Mouse (Mus musculus) frontal cortex, adult (tissue): Measurements from ENCODE around the gene Hcrt.

Source experiments
- ATAC-seq: cut with Nextera tagmentation; 2 replicates; pipeline ENCODE4 v1.9.2; 2017; ENCODE audit warnings: mild to moderate bottlenecking, moderate library complexity, mixed read lengths; ENCODE audit not compliant: low TSS enrichment

Hcrt gene

DNA sequence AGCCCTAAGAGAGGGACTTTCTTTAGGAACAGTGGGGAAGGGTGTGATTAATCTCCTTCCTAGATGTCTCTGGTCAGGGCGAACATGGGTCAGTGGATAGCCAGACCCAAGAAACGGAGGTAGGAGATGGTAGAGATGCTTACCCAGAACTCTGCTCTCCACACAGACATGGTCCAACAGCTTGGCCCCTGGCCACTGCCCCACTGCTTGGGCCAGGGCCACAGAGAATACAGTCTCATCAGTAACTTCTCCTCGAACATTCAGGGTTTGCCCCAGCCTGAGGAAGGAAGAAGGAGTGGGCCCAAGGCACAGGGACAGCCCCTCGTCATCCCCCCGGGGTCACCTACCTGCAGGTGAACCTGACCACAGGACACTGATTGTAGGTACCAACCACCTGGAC, 5.1 kb upstream of the Hcrt start:
- no peak for ATAC-seq

DNA sequence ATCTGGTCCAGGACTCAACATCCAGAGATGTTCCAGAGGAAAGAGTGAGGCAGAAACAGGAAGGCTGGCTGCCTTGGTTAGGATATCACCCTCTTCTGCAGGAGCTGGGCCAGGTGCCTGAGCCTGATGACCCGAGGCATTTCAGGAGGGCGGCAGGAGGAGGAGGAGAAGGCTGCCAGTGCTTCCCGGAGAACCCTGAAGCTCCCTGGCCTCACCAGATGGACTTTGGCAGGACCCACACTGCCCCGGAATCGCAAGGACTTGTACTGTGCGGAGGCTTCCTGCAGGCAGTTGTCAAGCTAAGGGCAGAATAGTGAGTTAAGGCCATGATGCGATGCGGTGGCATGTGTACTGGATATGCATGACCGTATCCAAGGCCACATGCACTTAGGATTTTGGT, 4.0 kb upstream of the Hcrt start:
- no peak for ATAC-seq

DNA sequence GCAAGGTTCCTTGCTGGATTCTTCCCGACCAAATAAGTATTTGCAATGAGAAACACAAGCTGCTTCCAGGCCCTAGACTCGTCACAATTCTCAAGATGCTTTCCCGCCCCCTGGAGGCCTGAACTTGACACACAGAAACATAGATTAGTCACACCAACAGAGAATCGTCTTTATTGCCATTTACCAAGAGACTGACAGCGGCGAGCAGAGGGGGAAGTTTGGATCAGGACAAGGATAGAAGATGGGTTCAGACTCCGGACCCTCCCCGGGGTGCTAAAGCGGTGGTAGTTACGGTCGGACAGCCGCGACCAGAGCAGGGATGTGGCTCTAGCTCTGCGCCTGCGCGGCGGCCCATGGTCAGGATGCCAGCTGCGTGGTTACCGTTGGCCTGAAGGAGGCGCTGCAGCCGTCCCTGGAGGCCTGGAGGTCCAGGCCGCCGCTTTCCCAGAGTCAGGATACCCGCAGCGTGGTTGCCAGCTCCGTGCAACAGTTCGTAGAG, 1.1 kb downstream of the Hcrt start:
- ATAC-seq = peak; percentile 68

DNA sequence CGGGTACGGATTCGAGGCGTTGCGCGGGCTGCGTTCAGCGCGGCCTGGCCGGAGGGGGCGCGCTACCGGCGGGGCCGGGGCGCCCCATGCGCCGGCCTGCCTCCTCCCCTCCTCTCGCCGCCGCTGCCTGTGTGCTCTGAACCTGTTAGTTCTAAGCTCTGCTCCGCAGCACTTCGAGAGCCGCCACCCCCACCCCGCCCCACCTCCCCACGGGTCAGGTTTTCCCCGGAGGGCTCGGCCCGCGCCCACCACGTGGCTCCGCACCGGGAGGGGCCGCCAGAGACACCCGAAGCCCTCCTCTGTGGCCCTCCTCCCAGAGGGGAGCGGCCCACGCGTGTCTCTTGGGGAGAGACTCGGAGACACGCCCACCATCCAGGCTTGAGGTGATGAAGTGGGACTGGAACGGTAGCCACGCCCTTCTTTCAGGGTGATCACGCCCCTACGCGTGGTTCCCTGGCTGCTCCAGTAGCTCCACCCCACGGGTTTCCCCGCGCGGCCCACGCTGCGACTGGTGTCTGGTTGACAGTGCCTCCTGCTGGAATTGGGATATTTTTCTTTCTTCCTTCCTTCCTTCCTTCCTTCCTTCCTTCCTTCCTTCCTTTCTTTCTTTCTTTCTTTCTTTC, 3.0 kb downstream of the Hcrt start, which contains the start of gene Kcnh4:
Kcnh4 (minus strand) TSS at position 332 of the 623 bp plus-strand sequence.
- ATAC-seq = peak; percentile 72

DNA sequence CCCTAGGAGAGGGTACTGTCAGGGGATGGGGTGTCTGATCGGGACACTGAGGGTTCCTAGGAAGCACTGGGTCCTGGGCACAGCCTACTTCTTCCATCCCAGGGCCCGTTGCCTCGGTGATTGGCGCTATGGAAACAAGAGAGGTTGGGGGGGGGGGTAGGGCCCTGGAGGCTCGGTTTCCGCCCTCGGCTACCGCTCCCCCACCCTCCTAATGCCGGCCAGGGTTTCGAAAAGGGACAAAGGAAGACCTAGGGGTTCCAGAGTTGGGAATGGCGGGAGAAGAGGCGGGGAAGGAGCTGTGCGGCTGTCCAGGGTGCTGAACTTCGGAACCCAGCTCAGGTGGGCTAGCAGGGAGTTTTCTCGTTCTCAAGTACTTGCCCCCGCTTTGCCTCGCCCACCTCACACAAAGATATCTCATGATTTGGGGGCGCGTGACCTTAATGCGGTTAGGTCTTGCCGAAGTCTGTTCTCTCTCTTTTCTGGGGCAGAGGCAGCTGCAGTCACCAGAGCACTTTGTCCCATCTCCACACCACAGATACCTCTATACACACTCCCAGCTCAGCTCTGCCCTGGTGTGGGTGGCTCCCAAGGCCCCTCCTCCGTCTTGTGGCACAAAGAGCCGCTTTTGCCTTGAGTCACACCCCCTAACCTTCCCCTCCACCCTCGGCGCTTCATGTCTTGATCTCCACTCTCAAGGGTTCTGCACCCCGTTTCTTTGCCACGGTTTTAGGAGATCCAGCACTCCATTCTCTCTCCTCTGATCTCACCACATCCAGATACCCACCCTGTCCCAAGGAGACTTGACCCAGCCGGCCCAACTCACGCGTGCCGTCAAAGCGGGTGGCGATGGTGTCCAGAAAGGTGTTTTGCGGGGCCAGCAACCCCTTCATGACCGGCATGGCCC, 3.8 kb downstream of the Hcrt start:
- no peak for ATAC-seq

- no peak for ATAC-seq
Measured at GRCm38 (mm10) chr11:100757566-100757965, 5.2 kb downstream of the Hcrt start.

- no peak for ATAC-seq
Measured at GRCm38 (mm10) chr11:100756476-100756875, 6.3 kb downstream of the Hcrt start.

DNA sequence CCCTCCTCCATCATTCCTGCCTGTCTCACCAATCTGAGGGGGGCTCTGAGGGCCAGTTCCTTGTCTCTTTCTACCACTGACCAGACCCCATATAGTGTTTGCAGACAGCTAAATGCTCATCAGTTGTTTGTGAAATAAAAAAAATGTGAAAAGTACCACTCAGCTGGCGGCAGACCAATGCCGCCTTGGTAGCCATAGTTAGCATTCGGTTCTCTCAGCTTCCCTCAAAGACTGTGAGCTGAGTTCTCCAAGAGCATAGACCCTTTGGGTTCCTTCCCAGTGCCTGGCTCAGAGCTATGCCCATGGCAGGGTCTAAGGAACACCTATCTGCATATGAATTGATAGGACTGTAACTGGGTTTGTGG, 8.1 kb downstream of the Hcrt start:
- ATAC-seq = peak; percentile 34; the same call in 1 of the 2 replicates

GRCm38 (mm10) chr11:100754021-100754692, 8.6 kb downstream of the Hcrt start:
- peak; percentile 45; the same call in 1 of the 2 replicates for ATAC-seq

GRCm38 (mm10) chr11:100752294-100752693, 10.4 kb downstream of the Hcrt start:
- no peak for ATAC-seq

GRCm38 (mm10) chr11:100750127-100750526, 12.6 kb downstream of the Hcrt start:
- ATAC-seq = no peak

GRCm38 (mm10) chr11:100749469-100749868, 13.3 kb downstream of the Hcrt start:
- peak; percentile 29; the same call in 1 of the 2 replicates for ATAC-seq

DNA sequence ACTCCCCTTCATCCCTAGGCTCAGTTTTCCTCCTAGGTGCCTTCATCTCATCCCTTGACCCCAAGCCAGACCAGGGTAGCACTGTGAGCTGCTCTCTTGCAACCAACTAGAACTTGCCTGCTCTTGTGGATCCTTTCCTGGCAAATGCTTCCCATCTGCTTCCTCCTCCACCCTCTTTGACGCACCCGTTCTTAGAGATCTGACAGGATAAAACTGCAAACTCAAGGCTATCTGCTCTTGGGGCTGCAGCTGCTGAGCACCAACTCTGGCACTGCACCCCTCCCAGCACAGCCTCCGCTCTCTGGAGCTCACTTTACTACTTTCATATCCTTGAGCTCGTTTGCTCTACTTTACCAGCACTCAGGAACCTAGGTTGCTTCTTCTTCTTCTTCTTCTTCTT, 14.1 kb downstream of the Hcrt start:
- ATAC-seq = peak; percentile 62

- ATAC-seq = no peak
Measured at GRCm38 (mm10) chr11:100747114-100747513, 15.6 kb downstream of the Hcrt start.

DNA sequence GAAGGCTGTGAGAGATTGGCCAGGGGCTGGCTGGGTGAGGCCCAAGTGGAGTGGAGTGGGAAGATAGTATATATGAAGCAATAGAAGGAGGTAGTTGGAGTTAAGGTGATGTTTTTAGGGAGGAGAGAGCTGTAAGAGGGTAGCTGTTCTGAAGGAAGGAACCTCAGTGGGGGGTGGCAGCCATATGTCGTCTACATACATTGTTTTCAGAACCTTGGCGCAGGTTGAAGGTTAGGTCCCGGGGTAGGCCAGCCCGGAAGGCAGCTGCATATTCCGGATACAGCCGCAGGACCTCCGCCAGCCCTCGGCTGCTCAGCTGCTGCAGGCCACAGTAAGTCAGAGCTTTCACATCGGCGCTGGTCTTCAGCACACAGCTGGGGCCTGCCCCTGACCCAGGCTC, 16.2 kb downstream of the Hcrt start:
- ATAC-seq = no peak

- peak; percentile 31; the same call in 1 of the 2 replicates for ATAC-seq
Measured at GRCm38 (mm10) chr11:100745085-100745484, 17.6 kb downstream of the Hcrt start.

DNA sequence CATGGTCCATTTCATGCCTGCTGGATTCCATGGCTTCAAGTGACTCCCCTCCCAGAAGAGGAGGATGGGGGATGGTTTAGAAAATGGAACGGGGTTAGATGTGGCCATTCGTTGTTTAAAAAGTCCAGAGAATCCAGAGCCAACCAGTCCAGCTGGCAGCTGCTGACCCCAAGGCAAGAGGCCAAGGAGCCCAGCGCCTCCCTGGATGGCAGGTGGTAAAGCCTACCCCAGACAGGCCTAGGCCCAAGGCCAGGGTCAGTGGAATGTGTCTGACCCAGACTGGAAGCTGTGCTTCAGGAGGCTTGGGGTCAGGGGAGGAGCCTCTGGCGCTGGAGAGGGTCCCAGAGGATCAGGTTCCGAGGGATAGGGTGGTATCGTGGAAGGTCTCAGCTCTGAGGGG, 21.4 kb downstream of the Hcrt start:
- ATAC-seq = no peak

DNA sequence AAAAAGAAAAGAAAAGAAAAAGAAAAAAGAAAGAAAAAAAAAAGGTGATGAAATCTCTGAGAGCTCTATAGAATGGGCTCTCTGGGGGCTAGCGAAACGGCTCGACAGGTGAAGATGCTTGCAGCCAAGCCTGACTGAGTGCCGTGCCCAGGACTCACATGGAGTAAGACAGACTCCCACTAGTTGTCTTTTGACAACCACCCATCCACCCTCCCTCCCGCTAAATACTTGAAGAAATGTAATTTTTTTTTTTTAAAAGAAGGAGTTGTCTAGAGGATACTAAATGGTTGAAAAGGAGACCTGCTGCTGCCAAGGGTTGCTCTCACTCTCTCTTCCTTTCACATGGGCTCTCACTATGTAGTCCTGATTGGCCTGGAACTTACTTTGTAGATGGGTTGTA, 24.0 kb downstream of the Hcrt start:
- no peak for ATAC-seq

DNA sequence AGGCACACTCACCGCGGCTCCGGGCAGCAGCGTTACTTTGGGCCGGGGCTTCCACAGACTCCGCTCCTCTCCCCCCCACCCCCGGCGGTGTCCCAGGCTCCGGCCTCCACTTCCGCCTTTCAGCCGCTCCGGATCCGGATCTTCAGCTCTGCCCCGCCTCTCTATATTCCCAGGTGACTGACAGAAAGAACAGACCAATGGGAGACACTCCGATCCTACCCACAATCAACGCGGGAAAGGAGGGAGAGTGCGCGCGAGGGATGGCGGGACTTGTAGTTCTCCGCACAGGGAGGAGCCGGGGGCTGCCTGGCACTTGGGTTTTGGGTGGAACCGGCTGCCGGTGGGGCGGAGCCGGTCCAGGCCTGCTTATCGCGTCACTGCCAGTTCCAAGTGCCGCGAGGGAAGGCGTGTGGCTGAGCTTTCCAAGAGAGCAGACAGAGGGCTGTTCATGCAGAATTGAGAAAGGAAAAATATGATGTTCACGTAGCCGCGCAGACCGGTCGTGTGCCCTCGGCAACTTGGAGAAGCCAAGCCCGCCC, 24.6 kb downstream of the Hcrt start, which contains the start of gene Rab5c:
Rab5c (minus strand) TSS at position 150 of the 539 bp plus-strand sequence.
- ATAC-seq = peak; percentile 99

- no peak for ATAC-seq
Measured at GRCm38 (mm10) chr11:100737105-100737733, 25.5 kb downstream of the Hcrt start.

- no peak for ATAC-seq
Measured at GRCm38 (mm10) chr11:100736746-100737080, 26.0 kb downstream of the Hcrt start.
